Mouse (Mus musculus): ENCODE measurements around the gene Zpld1. TPM values are rescaled to one million over a fixed set of nuclear protein-coding genes. Genes with fewer than 3 reads are reported as not detected.

The Zpld1 gene
- total and polyA plus RNA-seq, 3 experiments, result not detected

DNA sequence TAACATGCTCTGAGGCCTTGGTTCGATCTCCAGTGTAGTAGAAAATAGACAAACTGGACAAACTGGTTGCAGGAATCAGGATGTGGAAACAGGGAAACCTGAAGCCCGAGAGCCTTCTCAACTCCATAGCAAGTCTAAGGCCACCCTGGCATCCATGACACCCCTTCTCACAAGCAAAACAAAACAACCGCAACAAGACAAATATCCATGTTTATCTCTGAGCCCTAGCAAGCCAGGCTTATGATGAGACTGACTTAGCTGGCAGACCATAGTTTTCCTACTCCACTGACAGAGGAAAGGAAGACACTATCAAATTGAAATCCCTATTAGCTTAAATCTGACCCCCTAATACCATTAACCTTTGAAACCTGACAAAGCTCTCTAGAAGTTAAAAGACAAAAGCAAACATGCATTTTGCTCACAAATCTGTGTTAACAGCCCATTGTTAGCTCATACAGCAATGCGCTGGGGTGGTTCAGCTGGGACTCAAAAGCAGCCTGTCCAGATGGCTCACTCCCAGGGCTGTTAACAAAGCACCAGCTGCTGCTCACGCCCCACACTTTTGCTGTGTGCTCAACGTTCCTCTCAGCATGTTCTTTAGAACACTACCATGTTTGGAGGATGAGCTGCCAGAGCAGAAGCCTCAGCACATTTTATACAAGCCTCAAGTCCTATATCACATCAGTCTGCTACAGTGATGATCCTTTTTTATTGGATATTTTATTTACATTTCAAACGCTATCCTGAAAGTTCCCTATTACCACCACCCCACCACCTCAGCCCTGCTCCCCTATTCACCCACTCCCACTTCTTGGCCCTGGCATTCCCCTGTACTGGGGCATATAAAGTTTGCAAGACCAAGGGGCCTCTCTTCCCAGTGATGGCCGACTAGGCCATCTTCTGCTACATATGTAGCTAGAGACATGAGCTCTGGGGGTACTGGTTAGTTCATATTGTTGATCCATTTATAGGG lies 24.0 kb upstream of the Zpld1 start (continued):
- TF ChIP-seq POLR2AphosphoS2 (IDR thresholded peaks at IDR 0.05; ENCODE audit: low read depth, low read length) (no peak), JUN (IDR thresholded peaks at IDR 0.05; ENCODE audit: insufficient read depth, low read depth, low read length) (no peak)

DNA sequence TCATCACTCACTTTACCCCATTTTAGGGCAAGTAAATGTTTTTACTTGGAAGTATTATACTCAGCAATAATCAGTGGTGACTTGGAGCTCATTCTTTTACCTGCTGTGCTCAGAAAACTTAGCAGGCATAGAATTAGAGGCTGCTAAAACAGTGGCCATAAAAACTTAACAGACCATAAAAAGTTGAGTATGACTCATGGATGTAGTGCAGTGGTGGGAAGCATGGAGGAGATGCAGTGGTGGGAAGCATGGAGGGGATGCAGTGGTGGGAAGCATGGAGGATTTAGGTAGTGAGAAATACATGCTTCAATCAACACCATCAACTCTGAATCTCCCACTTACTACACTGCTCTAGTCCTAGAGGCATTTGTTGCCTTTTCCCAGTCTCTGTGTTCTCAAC lies 19.2 kb upstream of the Zpld1 start:
- Histone ChIP-seq H3K27me3 (replicated peaks) (no peaks in the 10 kb centered on the region), H3K4me1 (ENCODE audit: control insufficient read depth in 1 of 2, insufficient read depth in 2 of 2) (no peaks in the 10 kb centered on the region), H3K9ac (ENCODE audit: insufficient read depth, low read depth) (no peak overlapping the region), H3K4me3 (replicated peaks in 1 of 3; ENCODE audit: low read depth in 2 of 3, low read length in 2 of 3, poor library complexity in 1 of 3) (no peak overlapping the region), H3K9me3 (replicated peaks; ENCODE audit: low read length) (no peaks in the 10 kb centered on the region), H3K79me2 (replicated peaks; ENCODE audit: control insufficient read depth, extremely low read depth, insufficient read depth, poor library complexity, severe bottlenecking) (no peaks in the 10 kb centered on the region), H3K36me3 (replicated peaks in 1 of 2; ENCODE audit: control insufficient read depth in 1 of 2, insufficient read depth in 1 of 2, low read length in 1 of 2) (no peaks in the 10 kb centered on the region), H3K4me2 (ENCODE audit: insufficient read depth, low read depth, poor library complexity, severe bottlenecking) (no peak overlapping the region), H3K27ac (ENCODE audit: insufficient read depth, low read depth) (no peak overlapping the region)
- no peak for DNase-seq (ENCODE audit: extremely low read depth)
- no peak for TF ChIP-seq IRF4 (IDR thresholded peaks at IDR 0.05; ENCODE audit: low read depth, low read length)
- TF ChIP-seq GABPA (IDR thresholded peaks at IDR 0.05; ENCODE audit: insufficient replicate concordance, low read depth, low read length), result no peak
- TF ChIP-seq MAZ (IDR thresholded peaks at IDR 0.05; ENCODE audit: low read depth, low read length), result no peak
- TF ChIP-seq ZC3H11A (IDR thresholded peaks at IDR 0.05; ENCODE audit: low read depth, low read length), result no peak
- no peak for TF ChIP-seq E2F4 (IDR thresholded peaks at IDR 0.05; ENCODE audit: insufficient replicate concordance, low read depth, low read length)
- TF ChIP-seq POLR2A (IDR thresholded peaks at IDR 0.05; ENCODE audit: low read depth, low read length), result no peak
- TF ChIP-seq TBP (conservative IDR thresholded peaks at IDR 0.05; ENCODE audit: low read depth, low read length), result no peak
- TF ChIP-seq MAFK (IDR thresholded peaks at IDR 0.05; ENCODE audit: insufficient replicate concordance, low read length), result no peak
- TF ChIP-seq MXI1 (IDR thresholded peaks at IDR 0.05; ENCODE audit: low read depth, low read length), result no peak
- TF ChIP-seq KAT2A (IDR thresholded peaks at IDR 0.05; ENCODE audit: insufficient replicate concordance, low read length), result no peak
- TF ChIP-seq ELF1 (IDR thresholded peaks at IDR 0.05; ENCODE audit: low read depth, low read length), result no peak
- TF ChIP-seq PAX5 (IDR thresholded peaks at IDR 0.05; ENCODE audit: low read length), result no peak
- in situ Hi-C loops (cut with MboI; ENCODE audit: low pct_ligation_motif_present, low pct_unique_long_range_greater_than_20kb, low sequenced_read_pairs), result no loop called here
- dilution Hi-C loops (cut with MboI; ENCODE audit: extremely low pct_ligation_motif_present, extremely low pct_unique_long_range_greater_than_20kb, low sequenced_read_pairs), result no loop called here

DNA sequence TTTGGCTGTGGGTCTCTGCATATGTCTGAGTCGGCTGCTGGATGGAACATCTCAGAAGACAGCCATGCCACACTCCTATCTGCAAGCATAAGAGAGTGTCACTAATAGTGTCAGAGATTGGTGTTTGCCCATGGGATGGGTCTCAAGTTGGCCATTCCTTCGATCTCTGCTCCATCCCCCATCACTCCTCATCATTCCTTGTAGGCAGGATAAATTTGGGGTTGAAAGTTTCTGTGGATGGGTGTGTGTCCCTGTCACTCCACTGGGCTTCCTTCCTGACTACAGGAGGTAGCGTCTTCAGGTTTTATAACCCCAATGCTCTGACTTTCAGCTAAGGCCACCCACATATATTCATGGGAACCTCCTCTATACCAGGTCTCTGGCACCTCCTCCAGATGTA lies 14.3 kb upstream of the Zpld1 start:
- H3K4me1 ChIP-seq (ENCODE audit: control insufficient read depth in 1 of 2, insufficient read depth in 2 of 2), result no peaks in the 10 kb centered on the region
- no peak overlapping the region for H3K4me2 ChIP-seq (ENCODE audit: insufficient read depth, low read depth, poor library complexity, severe bottlenecking)
- H3K79me2 ChIP-seq (replicated peaks; ENCODE audit: control insufficient read depth, extremely low read depth, insufficient read depth, poor library complexity, severe bottlenecking), result no peaks in the 10 kb centered on the region
- H3K9ac ChIP-seq (ENCODE audit: insufficient read depth, low read depth), result no peak overlapping the region
- in situ Hi-C loops (cut with MboI; ENCODE audit: low pct_ligation_motif_present, low pct_unique_long_range_greater_than_20kb, low sequenced_read_pairs) (no loop called here), dilution Hi-C loops (cut with MboI; ENCODE audit: extremely low pct_ligation_motif_present, extremely low pct_unique_long_range_greater_than_20kb, low sequenced_read_pairs) (no loop called here)
- no peaks in the 10 kb centered on the region for H3K36me3 ChIP-seq (replicated peaks in 1 of 2; ENCODE audit: control insufficient read depth in 1 of 2, insufficient read depth in 1 of 2, low read length in 1 of 2)
- no peak for DNase-seq (ENCODE audit: extremely low read depth)
- no peak overlapping the region for H3K27ac ChIP-seq (ENCODE audit: insufficient read depth, low read depth)
- TF ChIP-seq JUN (IDR thresholded peaks at IDR 0.05; ENCODE audit: insufficient read depth, low read depth, low read length), result no peak
- TF ChIP-seq IRF4 (IDR thresholded peaks at IDR 0.05; ENCODE audit: low read depth, low read length), result no peak
- TF ChIP-seq PAX5 (IDR thresholded peaks at IDR 0.05; ENCODE audit: low read length), result no peak
- TF ChIP-seq USF1 (IDR thresholded peaks at IDR 0.05; ENCODE audit: low read depth, low read length), result no peak
- TF ChIP-seq TCF12 (IDR thresholded peaks at IDR 0.05; ENCODE audit: low read depth, low read length), result no peak
- TF ChIP-seq ELF1 (IDR thresholded peaks at IDR 0.05; ENCODE audit: low read depth, low read length), result no peak
- no peak for TF ChIP-seq TBP (conservative IDR thresholded peaks at IDR 0.05; ENCODE audit: low read depth, low read length)
- TF ChIP-seq BHLHE40 (IDR thresholded peaks at IDR 0.05; ENCODE audit: low read depth, low read length), result no peak
- TF ChIP-seq SMC3 (IDR thresholded peaks at IDR 0.05; ENCODE audit: low read depth, low read length), result no peak
- no peaks in the 10 kb centered on the region for H3K27me3 ChIP-seq (replicated peaks)
- no peak overlapping the region for H3K4me3 ChIP-seq (replicated peaks in 1 of 3; ENCODE audit: low read depth in 2 of 3, low read length in 2 of 3, poor library complexity in 1 of 3)
- H3K9me3 ChIP-seq (replicated peaks; ENCODE audit: low read length), result no peaks in the 10 kb centered on the region

Measured in CH12.LX (cell line).